Mouse (Mus musculus) myocyte (in vitro differentiated cells): ENCODE measurements around the gene Wnt10a. TPM values are rescaled to one million over a fixed set of nuclear protein-coding genes. Genes with fewer than 3 reads are reported as not detected.
A peak's percentile ranks its signal among the peaks of the same experiment; 100 is the strongest.

Experiments used
- H3K27me3 ChIP-seq: one replicate; pipeline ENCODE4 v1.6.1; 2011; ENCODE audit not compliant: control insufficient read depth, insufficient read depth, insufficient read length
- H3K36me3 ChIP-seq: one replicate; pipeline ENCODE4 v1.6.1; 2011; ENCODE audit not compliant: control insufficient read depth, insufficient read depth
- H3K4me2 ChIP-seq: one replicate; pipeline ENCODE4 v1.6.1; 2011; ENCODE audit warnings: low read depth, control low read depth
- H3K4me3 ChIP-seq: one replicate; pipeline ENCODE4 v1.5.1; 2011; ENCODE audit warnings: mild to moderate bottlenecking, control low read depth, moderate library complexity
- H3K79me2 ChIP-seq: one replicate; pipeline ENCODE4 v1.6.1; 2011; ENCODE audit not compliant: control insufficient read depth, insufficient read depth
- H3ac ChIP-seq: one replicate; pipeline ENCODE4 v1.6.1; 2011; ENCODE audit not compliant: control insufficient read depth, insufficient read length
- CEBPB ChIP-seq: IDR thresholded peaks from 2 replicates; pipeline ENCODE4 v1.6.1; 2011; ENCODE audit warnings: mild to moderate bottlenecking, moderate library complexity; ENCODE audit not compliant: poor library complexity, insufficient read depth, severe bottlenecking
- E2F4 ChIP-seq: IDR thresholded peaks from one replicate; pipeline ENCODE4 v1.6.1; 2011; ENCODE audit warnings: mild to moderate bottlenecking, control low read depth, moderate library complexity; ENCODE audit not compliant: insufficient read depth
- MAX ChIP-seq: IDR thresholded peaks from one replicate; pipeline ENCODE4 v1.6.1; 2011; ENCODE audit warnings: low read depth, mild to moderate bottlenecking, control low read depth
- MYOD1 ChIP-seq, 3 experiments: IDR thresholded peaks; one replicate each; pipeline ENCODE4 v1.6.1; 2011; ENCODE audit warnings: control low read depth in 2 of 3, low read depth in 2 of 3, mild to moderate bottlenecking in 2 of 3, moderate library complexity in 1 of 3; ENCODE audit not compliant: insufficient read length in 2 of 3, control insufficient read depth in 1 of 3
- MYOG ChIP-seq, 3 experiments: IDR thresholded peaks; one replicate each; pipeline ENCODE4 v1.6.1; 2011; ENCODE audit warnings: control low read depth in 2 of 3, low read depth in 2 of 3, mild to moderate bottlenecking in 2 of 3; ENCODE audit not compliant: insufficient read length in 2 of 3, control insufficient read depth in 1 of 3, insufficient read depth in 1 of 3
- POLR2A ChIP-seq: IDR thresholded peaks from one replicate; pipeline ENCODE4 v1.6.1; 2011; ENCODE audit warnings: low read depth, mild to moderate bottlenecking, control low read depth, moderate library complexity; ENCODE audit not compliant: insufficient read length
- POLR2AphosphoS2 ChIP-seq: IDR thresholded peaks from one replicate; pipeline ENCODE4 v1.6.1; 2011; ENCODE audit warnings: low read depth, control low read depth; ENCODE audit not compliant: insufficient read length
- REST ChIP-seq: IDR thresholded peaks from one replicate; pipeline ENCODE4 v1.6.1; 2011; ENCODE audit warnings: mild to moderate bottlenecking, control low read depth, moderate library complexity; ENCODE audit not compliant: insufficient read depth, insufficient read length
- SRF ChIP-seq: IDR thresholded peaks from one replicate; pipeline ENCODE4 v1.6.1; 2011; ENCODE audit warnings: low read depth; ENCODE audit not compliant: control insufficient read depth, insufficient read length
- TCF12 ChIP-seq: IDR thresholded peaks from one replicate; pipeline ENCODE4 v1.6.1; 2011; ENCODE audit warnings: mild to moderate bottlenecking, control low read depth; ENCODE audit not compliant: poor library complexity, insufficient read depth, severe bottlenecking
- TCF3 ChIP-seq: IDR thresholded peaks from one replicate; pipeline ENCODE4 v1.6.1; 2011; ENCODE audit warnings: low read depth, control low read depth; ENCODE audit not compliant: insufficient read length
- USF1 ChIP-seq: IDR thresholded peaks from one replicate; pipeline ENCODE4 v1.6.1; 2011; ENCODE audit warnings: low read depth, mild to moderate bottlenecking, control low read depth, moderate library complexity
- polyA plus RNA-seq: library from polyadenylated mRNA; unstranded; fragments of >200 nt; fragmentation: generic; extraction: Trizol; gene quantifications from one replicate; pipeline ENCODE4 v1.2.1, GENCODE M21; 2012; ENCODE audit warnings: missing spikeins

The Wnt10a gene
- polyA plus RNA-seq, 1 experiment = 44.0 TPM

- Histone ChIP-seq H3K4me2 (no peak overlapping the region), H3K79me2 (no peaks in the 10 kb centered on the region), H3K36me3 (no peaks in the 10 kb centered on the region), H3ac (no peak overlapping the region), H3K4me3 (no peak overlapping the region), H3K27me3 (no peaks in the 10 kb centered on the region)
- no peak for TF ChIP-seq TCF12
- TF ChIP-seq MYOD1 (IDR thresholded peaks at IDR 0.05; ENCODE audit: control insufficient read depth in 1 of 3, insufficient read length in 2 of 3, low read depth in 2 of 3) = peak in 1 of 3 experiments; percentile 18
- peak in 2 of 3 experiments; percentile 5 to 58 for TF ChIP-seq MYOG (IDR thresholded peaks at IDR 0.05; ENCODE audit: control insufficient read depth in 1 of 3, insufficient read depth in 1 of 3, insufficient read length in 2 of 3, low read depth in 2 of 3)
- no peak for TF ChIP-seq CEBPB
- TF ChIP-seq USF1 = no peak
- TF ChIP-seq SRF = no peak
- no peak for TF ChIP-seq REST
- TF ChIP-seq E2F4 = no peak
- TF ChIP-seq POLR2AphosphoS2 = no peak
- no peak for TF ChIP-seq MAX
- no peak for TF ChIP-seq POLR2A
- no peak for TF ChIP-seq TCF3
These were observed 39.2 kb upstream of the Wnt10a start for GRCm38 (mm10) chr1:74752150-74752549.

- Histone ChIP-seq H3K27me3 (no peaks in the 10 kb centered on the region), H3K36me3 (no peaks in the 10 kb centered on the region), H3K4me2 (peak overlapping the region; percentile 44), H3ac (no peak overlapping the region), H3K79me2 (no peaks in the 10 kb centered on the region), H3K4me3 (no peak overlapping the region)
- no peak for TF ChIP-seq MYOG (IDR thresholded peaks at IDR 0.05; ENCODE audit: control insufficient read depth in 1 of 3, insufficient read depth in 1 of 3, insufficient read length in 2 of 3, low read depth in 2 of 3)
- peak; percentile 40 for TF ChIP-seq USF1
These were observed 38.5 kb upstream of the Wnt10a start for GRCm38 (mm10) chr1:74752833-74753232.

GRCm38 (mm10) chr1:74753266-74753974, 37.9 kb upstream of the Wnt10a start:
- Histone ChIP-seq H3K79me2 (no peaks in the 10 kb centered on the region), H3ac (no peak overlapping the region), H3K4me3 (no peak overlapping the region), H3K4me2 (peak overlapping the region; percentile 44), H3K27me3 (no peaks in the 10 kb centered on the region), H3K36me3 (no peaks in the 10 kb centered on the region)
- TF ChIP-seq MYOD1 (IDR thresholded peaks at IDR 0.05; ENCODE audit: control insufficient read depth in 1 of 3, insufficient read length in 2 of 3, low read depth in 2 of 3) (no peak), CEBPB (no peak), E2F4 (no peak), TCF12 (no peak), POLR2A (no peak), MAX (no peak), REST (no peak)

- TF ChIP-seq CEBPB (no peak), USF1 (no peak), REST (no peak), POLR2AphosphoS2 (no peak), TCF12 (peak; percentile 82), MYOD1 (IDR thresholded peaks at IDR 0.05; ENCODE audit: control insufficient read depth in 1 of 3, insufficient read length in 2 of 3, low read depth in 2 of 3) (peak in 2 of 3 experiments; percentile 96 to 100), TCF3 (peak; percentile 99), E2F4 (no peak), MYOG (IDR thresholded peaks at IDR 0.05; ENCODE audit: control insufficient read depth in 1 of 3, insufficient read depth in 1 of 3, insufficient read length in 2 of 3, low read depth in 2 of 3) (peak; percentile 79 to 100 (median 100)), POLR2A (peak; percentile 26), MAX (no peak), SRF (no peak)
- H3K79me2 ChIP-seq = no peaks in the 10 kb centered on the region
- H3K4me2 ChIP-seq = peak overlapping the region; percentile 44
- no peak overlapping the region for H3K4me3 ChIP-seq
- H3K36me3 ChIP-seq = no peaks in the 10 kb centered on the region
- H3K27me3 ChIP-seq = no peaks in the 10 kb centered on the region
- no peak overlapping the region for H3ac ChIP-seq
These were observed 37.0 kb upstream of the Wnt10a start for GRCm38 (mm10) chr1:74754175-74754785.

GRCm38 (mm10) chr1:74759773-74760172, 31.5 kb upstream of the Wnt10a start:
- Histone ChIP-seq H3K4me2 (no peak overlapping the region), H3ac (no peak overlapping the region), H3K36me3 (no peaks in the 10 kb centered on the region), H3K79me2 (no peaks in the 10 kb centered on the region), H3K27me3 (no peaks in the 10 kb centered on the region), H3K4me3 (no peak overlapping the region)
- TF ChIP-seq E2F4 (no peak), SRF (no peak), POLR2A (no peak), POLR2AphosphoS2 (no peak), MAX (no peak), TCF12 (no peak), MYOD1 (IDR thresholded peaks at IDR 0.05; ENCODE audit: control insufficient read depth in 1 of 3, insufficient read length in 2 of 3, low read depth in 2 of 3) (no peak), TCF3 (no peak), MYOG (IDR thresholded peaks at IDR 0.05; ENCODE audit: control insufficient read depth in 1 of 3, insufficient read depth in 1 of 3, insufficient read length in 2 of 3, low read depth in 2 of 3) (no peak), USF1 (no peak), CEBPB (no peak), REST (no peak)
